Mouse (Mus musculus) telencephalon, adult 2 months (tissue): ENCODE measurements around the gene Tuba3a.

Source experiments
- DNase-seq: peaks from one replicate; pipeline ENCODE4 v3.0.0-alpha.2; 2011; ENCODE audit warnings: low read depth, low spot score

Gene Tuba3a

GRCm38 (mm10) chr6:125231117-125232044, 54.5 kb downstream of the Tuba3a start, which contains the start of gene Tapbpl:
TSS of gene Tapbpl (minus strand) at chr6:125231860.
- no peak for DNase-seq

GRCm38 (mm10) chr6:125230571-125230970, 55.3 kb downstream of the Tuba3a start:
- no peak for DNase-seq
